Mouse (Mus musculus) neural tube, embryonic 14.5 days (tissue): ENCODE results near the gene Sgms1. TPM values are rescaled to one million over a fixed set of nuclear protein-coding genes. Genes with fewer than 3 reads are reported as not detected.
A peak's percentile ranks its signal among the peaks of the same experiment; 100 is the strongest.

Experiments
- ATAC-seq: fragments of 200-750 bp; cut with Nextera tagmentation; 2 replicates; pipeline ENCODE4 v1.8.0; 2017; ENCODE audit warnings: low read depth, mild to moderate bottlenecking, moderate TSS enrichment, moderate library complexity
- H3K27ac ChIP-seq: fragments of 300-500 bp; sonication (generic); 2 replicates; pipeline ENCODE4 v1.5.1; 2014; ENCODE audit warnings: low read depth, mild to moderate bottlenecking, control low read depth, low read length, moderate library complexity, mixed read lengths
- H3K27me3 ChIP-seq: fragments of 300-500 bp; sonication (generic); 2 replicates; pipeline ENCODE4 v1.6.1; 2014; ENCODE audit warnings: low read length; ENCODE audit not compliant: control insufficient read depth, insufficient read depth
- H3K36me3 ChIP-seq: fragments of 300-500 bp; sonication (generic); 2 replicates; pipeline ENCODE4 v1.6.1; 2014; ENCODE audit warnings: low read length, mixed read lengths; ENCODE audit not compliant: control insufficient read depth, insufficient read depth
- H3K4me1 ChIP-seq: fragments of 300-500 bp; sonication (generic); 2 replicates; pipeline ENCODE4 v1.6.1; 2014; ENCODE audit warnings: low read length; ENCODE audit not compliant: control insufficient read depth, insufficient read depth
- H3K4me2 ChIP-seq: fragments of 300-500 bp; sonication (generic); 2 replicates; pipeline ENCODE4 v1.6.1; 2014; ENCODE audit warnings: mild to moderate bottlenecking, low read depth, low read length, control low read depth
- H3K4me3 ChIP-seq: fragments of 300-500 bp; sonication (generic); 2 replicates; pipeline ENCODE4 v1.5.1; 2014; ENCODE audit warnings: low read depth, low read length, control low read depth, mixed read lengths
- H3K9ac ChIP-seq: fragments of 300-500 bp; sonication (generic); replicated peaks from 2 replicates; pipeline ENCODE4 v1.6.1; 2014; ENCODE audit warnings: low read depth, mild to moderate bottlenecking, control low read depth, low read length, mixed read lengths
- H3K9me3 ChIP-seq: fragments of 300-500 bp; sonication (generic); 2 replicates; pipeline ENCODE4 v1.6.1; 2016; ENCODE audit warnings: low read length; ENCODE audit not compliant: control insufficient read depth
- WGBS: fragments of 180-500 bp; shearing (Covaris S2); extraction: QIAGEN DNeasy Blood & Tissue Kit; methylation state at CpG from one replicate; pipeline ENCODE4 v1.1.7; 2014; 5-methylcytosine and 5-hydroxymethylcytosine counted together
- polyA plus RNA-seq: library from polyadenylated mRNA; unstranded; fragments of >200 nt; fragmentation: Nextera tagmentation; extraction: Ambion mirVana; gene quantifications from 2 replicates; pipeline ENCODE4 v1.2.1, GENCODE M21; 2014

Gene Sgms1
- polyA plus RNA-seq, 1 experiment from 2014 or later, result 19.2 TPM

GRCm38 (mm10) chr19:32124155-32124554, 265.4 kb downstream of the Sgms1 start:
- Histone ChIP-seq H3K9ac (no peak overlapping the region), H3K4me1 (no peaks in the 10 kb centered on the region), H3K27ac (no peak overlapping the region), H3K9me3 (no peaks in the 10 kb centered on the region), H3K4me2 (no peak overlapping the region), H3K27me3 (no peaks in the 10 kb centered on the region), H3K36me3 (0 out of 2 replicates have a peak, but pooled peaks cover 3% of the 10 kb centered on the region), H3K4me3 (no peak overlapping the region)
- 92% methylated on average over 9 of the region's 9 CpGs for WGBS
- no peak for ATAC-seq

- Histone ChIP-seq H3K36me3 (0 out of 2 replicates have a peak, but pooled peaks cover 3% of the 10 kb centered on the region), H3K27ac (no peak overlapping the region), H3K4me2 (no peak overlapping the region), H3K9me3 (no peaks in the 10 kb centered on the region), H3K9ac (no peak overlapping the region), H3K27me3 (no peaks in the 10 kb centered on the region), H3K4me1 (no peaks in the 10 kb centered on the region), H3K4me3 (no peak overlapping the region)
- ATAC-seq, result no peak
- WGBS, result 85% methylated on average over 5 of the region's 5 CpGs
Measured at GRCm38 (mm10) chr19:32123196-32123595, 266.3 kb downstream of the Sgms1 start.

GRCm38 (mm10) chr19:32120798-32121197, 268.7 kb downstream of the Sgms1 start:
- H3K27ac ChIP-seq, result no peak overlapping the region
- no peaks in the 10 kb centered on the region for H3K27me3 ChIP-seq
- WGBS, result 91% methylated on average over 1 of the region's 1 CpGs
- H3K4me3 ChIP-seq, result no peak overlapping the region
- no peaks in the 10 kb centered on the region for H3K4me1 ChIP-seq
- ATAC-seq, result no peak
- H3K9ac ChIP-seq, result no peak overlapping the region
- no peak overlapping the region for H3K4me2 ChIP-seq
- 0 out of 2 replicates have a peak, but pooled peaks cover 3% of the 10 kb centered on the region for H3K36me3 ChIP-seq
- no peaks in the 10 kb centered on the region for H3K9me3 ChIP-seq

GRCm38 (mm10) chr19:32119666-32120065, 269.8 kb downstream of the Sgms1 start:
- no peaks in the 10 kb centered on the region for H3K27me3 ChIP-seq
- no peak overlapping the region for H3K27ac ChIP-seq
- H3K4me2 ChIP-seq, result no peak overlapping the region
- no peak overlapping the region for H3K9ac ChIP-seq
- H3K4me3 ChIP-seq, result no peak overlapping the region
- no peak for ATAC-seq
- 88% methylated on average over 2 of the region's 2 CpGs for WGBS
- no peaks in the 10 kb centered on the region for H3K9me3 ChIP-seq
- no peaks in the 10 kb centered on the region for H3K4me1 ChIP-seq
- H3K36me3 ChIP-seq, result 0 out of 2 replicates have a peak, but pooled peaks cover 3% of the 10 kb centered on the region

GRCm38 (mm10) chr19:32118496-32118895, 271.0 kb downstream of the Sgms1 start:
- Histone ChIP-seq H3K4me2 (no peak overlapping the region), H3K9ac (no peak overlapping the region), H3K9me3 (no peaks in the 10 kb centered on the region), H3K36me3 (0 out of 2 replicates have a peak, but pooled peaks cover 3% of the 10 kb centered on the region), H3K27ac (no peak overlapping the region), H3K4me1 (no peaks in the 10 kb centered on the region), H3K4me3 (no peak overlapping the region), H3K27me3 (no peaks in the 10 kb centered on the region)
- WGBS, result 91% methylated on average over 3 of the region's 3 CpGs
- no peak for ATAC-seq

- H3K9ac ChIP-seq, result no peak overlapping the region
- no peak overlapping the region for H3K4me2 ChIP-seq
- H3K36me3 ChIP-seq, result 0 out of 2 replicates have a peak, but pooled peaks cover 3% of the 10 kb centered on the region
- H3K27ac ChIP-seq, result no peak overlapping the region
- no peaks in the 10 kb centered on the region for H3K27me3 ChIP-seq
- 87% methylated on average over 6 of the region's 6 CpGs for WGBS
- no peaks in the 10 kb centered on the region for H3K4me1 ChIP-seq
- ATAC-seq, result no peak
- H3K9me3 ChIP-seq, result no peaks in the 10 kb centered on the region
- H3K4me3 ChIP-seq, result no peak overlapping the region
Measured at GRCm38 (mm10) chr19:32117484-32118018, 272.0 kb downstream of the Sgms1 start.

- H3K27me3 ChIP-seq, result no peaks in the 10 kb centered on the region
- H3K9ac ChIP-seq, result no peak overlapping the region
- 85% methylated on average over 8 of the region's 8 CpGs for WGBS
- H3K4me1 ChIP-seq, result no peaks in the 10 kb centered on the region
- H3K4me2 ChIP-seq, result no peak overlapping the region
- no peak overlapping the region for H3K27ac ChIP-seq
- no peaks in the 10 kb centered on the region for H3K36me3 ChIP-seq
- H3K9me3 ChIP-seq, result no peaks in the 10 kb centered on the region
- no peak for ATAC-seq
- H3K4me3 ChIP-seq, result no peak overlapping the region
Measured at GRCm38 (mm10) chr19:32111866-32112790, 277.4 kb downstream of the Sgms1 start.

- Histone ChIP-seq H3K27ac (peak within 1 kb of the TSS; percentile 75), H3K4me1 (no peaks in the 10 kb centered on the region), H3K9ac (peak within 1 kb of the TSS; percentile 73), H3K27me3 (no peaks in the 10 kb centered on the region), H3K9me3 (no peaks in the 10 kb centered on the region), H3K4me2 (peak within 1 kb of the TSS; percentile 66), H3K36me3 (no peaks in the 10 kb centered on the region), H3K4me3 (peak within 1 kb of the TSS; percentile 54)
- ATAC-seq, result peak; percentile 97
- WGBS, result under 1% methylated on average over 28 of the region's 28 CpGs
Measured at GRCm38 (mm10) chr19:32107771-32108306, 281.7 kb downstream of the Sgms1 start, which contains the start of gene Asah2. TSS of gene Asah2 (minus strand) at chr19:32108211.

- Histone ChIP-seq H3K4me1 (peaks cover 6% of the 10 kb centered on the region; the same call in 1 of the 2 replicates), H3K27me3 (no peaks in the 10 kb centered on the region), H3K9me3 (no peaks in the 10 kb centered on the region), H3K27ac (no peak overlapping the region), H3K4me3 (no peak overlapping the region), H3K4me2 (no peak overlapping the region), H3K9ac (no peak overlapping the region), H3K36me3 (no peaks in the 10 kb centered on the region)
- WGBS, result 92% methylated on average over 2 of the region's 2 CpGs
- no peak for ATAC-seq
Measured at GRCm38 (mm10) chr19:32106750-32107149, 282.8 kb downstream of the Sgms1 start.
